Mouse (Mus musculus) hindbrain, embryonic 11.5 days (tissue): ENCODE data around the gene F8. TPM values are rescaled to one million over a fixed set of nuclear protein-coding genes. Genes with fewer than 3 reads are reported as not detected.
A peak's percentile ranks its signal among the peaks of the same experiment; 100 is the strongest.

ENCODE experiments used
- ATAC-seq: fragments of 200-750 bp; cut with Nextera tagmentation; 2 replicates; pipeline ENCODE4 v1.8.0; 2017; ENCODE audit warnings: mild to moderate bottlenecking, moderate TSS enrichment, moderate library complexity; ENCODE audit not compliant: low FRiP score
- DNase-seq: peaks from one replicate; pipeline ENCODE4 v3.0.0-alpha.2; 2015; ENCODE audit warnings: low spot score
- H3K27ac ChIP-seq: fragments of 300-500 bp; sonication (generic); 2 replicates; pipeline ENCODE4 v1.5.1; 2014; ENCODE audit warnings: mild to moderate bottlenecking, low read depth, low read length
- H3K27me3 ChIP-seq: fragments of 300-500 bp; sonication (generic); 2 replicates; pipeline ENCODE4 v1.6.1; 2014; ENCODE audit warnings: mild to moderate bottlenecking, low read length, moderate library complexity, mixed read lengths; ENCODE audit not compliant: control insufficient read depth, insufficient read depth
- H3K36me3 ChIP-seq: fragments of 300-500 bp; sonication (generic); 2 replicates; pipeline ENCODE4 v1.6.1; 2014; ENCODE audit warnings: mild to moderate bottlenecking, low read length, moderate library complexity, mixed read lengths; ENCODE audit not compliant: control insufficient read depth, insufficient read depth
- H3K4me1 ChIP-seq: fragments of 300-500 bp; sonication (generic); replicated peaks from 2 replicates; pipeline ENCODE4 v1.6.1; 2014; ENCODE audit warnings: low read length, mixed read lengths; ENCODE audit not compliant: control insufficient read depth, insufficient read depth
- H3K4me2 ChIP-seq: fragments of 300-500 bp; sonication (generic); replicated peaks from 2 replicates; pipeline ENCODE4 v1.6.1; 2014; ENCODE audit warnings: mild to moderate bottlenecking, low read depth, low read length
- H3K4me3 ChIP-seq: fragments of 300-500 bp; sonication (generic); 2 replicates; pipeline ENCODE4 v1.5.1; 2014; ENCODE audit warnings: low read depth, low read length
- H3K9ac ChIP-seq: fragments of 300-500 bp; sonication (generic); 2 replicates; pipeline ENCODE4 v1.6.1; 2014; ENCODE audit warnings: low read depth, low read length
- H3K9me3 ChIP-seq: fragments of 300-500 bp; sonication (generic); 2 replicates; pipeline ENCODE4 v1.6.1; 2016; ENCODE audit warnings: low read length; ENCODE audit not compliant: control insufficient read depth
- WGBS: fragments of 180-500 bp; shearing (Covaris S2); extraction: QIAGEN DNeasy Blood & Tissue Kit; methylation state at CpG from one replicate; pipeline ENCODE4 v1.1.7; 2014; 5-methylcytosine and 5-hydroxymethylcytosine counted together
- polyA plus RNA-seq: library from polyadenylated mRNA; unstranded; fragments of >200 nt; fragmentation: Nextera tagmentation; extraction: Ambion mirVana; gene quantifications from 2 replicates; pipeline ENCODE4 v1.2.1, GENCODE M21; 2014

Gene F8
- 0.73 and 1.0 TPM in 2 replicates for polyA plus RNA-seq

DNA sequence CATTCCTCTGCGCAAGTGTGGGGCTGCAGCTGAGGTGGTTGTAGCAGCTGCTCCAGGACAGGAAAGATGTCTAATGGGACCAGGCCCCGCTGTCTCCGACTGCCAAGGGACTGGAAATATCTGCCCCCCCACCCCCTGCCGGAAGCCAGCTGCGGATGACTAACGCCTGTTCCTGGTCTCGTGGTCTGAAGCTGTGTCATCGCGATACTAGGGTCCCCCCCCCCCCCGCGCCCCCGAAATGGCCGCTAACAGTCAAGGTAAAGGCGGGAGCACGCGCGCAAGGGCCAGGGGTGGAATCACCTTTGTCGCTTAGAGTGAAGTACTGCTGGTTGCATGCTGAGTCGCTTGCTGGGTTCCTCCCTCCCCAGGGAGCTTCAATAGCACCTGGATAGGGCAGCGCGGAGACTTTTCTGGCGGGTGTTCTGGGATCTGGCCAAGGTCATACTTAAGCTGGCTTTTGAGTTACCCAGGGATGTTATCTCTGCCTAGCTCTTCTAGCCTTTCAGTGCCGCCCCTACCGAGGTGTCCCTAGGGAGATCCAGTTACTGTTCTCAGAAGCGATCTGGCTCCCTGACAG lies at the start of gene F8, which contains the start of gene Fundc2:
TSS of gene F8 (minus strand) at position 421 of the 577 bp plus-strand sequence.
TSS of gene Fundc2 (plus strand) at position 205 of the 577 bp plus-strand sequence.
- Histone ChIP-seq H3K4me2 (peak within 1 kb of the TSS; percentile 33), H3K4me3 (peak within 1 kb of the TSS; percentile 36), H3K9me3 (no peaks in the 10 kb centered on the region), H3K36me3 (no peaks in the 10 kb centered on the region), H3K4me1 (no peaks in the 10 kb centered on the region), H3K9ac (peak within 1 kb of the TSS; percentile 61), H3K27ac (no peak within 1 kb of the TSS), H3K27me3 (no peaks in the 10 kb centered on the region)
- DNase-seq (peak; percentile 76), ATAC-seq (peak; percentile 98)
- WGBS = 8% methylated on average over 18 of the region's 25 CpGs

DNA sequence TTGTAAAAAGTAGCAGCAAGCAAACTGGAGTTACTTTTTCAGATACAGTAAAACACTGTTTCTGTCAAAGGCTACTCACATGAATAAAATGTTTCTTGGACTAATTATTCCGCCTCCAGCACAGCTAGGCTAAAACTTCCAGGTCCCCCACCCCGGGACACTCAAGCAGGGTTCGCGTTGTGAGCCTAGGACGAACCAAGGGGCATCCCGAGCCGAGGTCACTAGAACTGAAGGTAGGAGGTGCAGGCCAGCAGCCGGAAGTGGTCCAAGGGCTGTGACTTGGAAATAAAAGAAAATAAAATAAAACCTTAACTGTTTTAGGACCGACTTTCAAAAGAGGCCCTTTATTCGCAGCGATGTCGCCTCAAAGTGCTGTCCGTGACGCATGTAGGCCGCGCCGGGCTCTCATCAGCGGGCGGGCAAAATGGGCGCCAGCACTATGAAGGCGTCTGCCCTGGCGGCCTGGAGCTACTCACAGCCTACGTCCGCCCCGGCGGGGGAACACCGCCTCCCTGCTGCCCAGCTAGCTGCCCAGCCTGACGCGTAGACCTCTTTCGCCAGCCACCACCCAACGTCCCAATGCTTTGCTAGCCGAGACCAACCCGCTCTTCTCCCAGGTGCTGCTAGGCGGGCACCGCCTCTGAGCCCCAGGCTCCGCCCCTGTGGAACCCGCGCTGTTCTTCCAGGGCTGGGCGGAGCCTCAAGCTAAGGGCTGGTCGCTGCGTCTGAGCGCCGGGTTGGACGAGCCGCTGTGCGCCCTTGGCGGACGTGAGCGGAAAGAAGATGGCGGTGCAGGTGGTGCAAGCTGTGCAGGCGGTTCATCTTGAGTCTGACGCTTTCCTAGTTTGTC lies 33.7 kb upstream of the F8 start, which contains the start of the genes Cmc4, Mtcp1 and Brcc3:
TSS of gene Cmc4 (minus strand) at position 649 of the 850 bp plus-strand sequence.
TSS of gene Mtcp1 (minus strand) at position 653 of the 850 bp plus-strand sequence.
TSS of gene Brcc3 (plus strand) at position 693 of the 850 bp plus-strand sequence.
- DNase-seq (peak; percentile 87), ATAC-seq (peak; percentile 100)
- Histone ChIP-seq H3K4me2 (peak within 1 kb of the TSS; percentile 33), H3K36me3 (no peaks in the 10 kb centered on the region), H3K9ac (peak within 1 kb of the TSS; percentile 63), H3K27ac (peak within 1 kb of the TSS; percentile 86), H3K27me3 (no peaks in the 10 kb centered on the region), H3K9me3 (no peaks in the 10 kb centered on the region), H3K4me1 (no peaks in the 10 kb centered on the region), H3K4me3 (peak within 1 kb of the TSS; percentile 45)
- 11% methylated on average over 52 of the region's 52 CpGs for WGBS

DNA sequence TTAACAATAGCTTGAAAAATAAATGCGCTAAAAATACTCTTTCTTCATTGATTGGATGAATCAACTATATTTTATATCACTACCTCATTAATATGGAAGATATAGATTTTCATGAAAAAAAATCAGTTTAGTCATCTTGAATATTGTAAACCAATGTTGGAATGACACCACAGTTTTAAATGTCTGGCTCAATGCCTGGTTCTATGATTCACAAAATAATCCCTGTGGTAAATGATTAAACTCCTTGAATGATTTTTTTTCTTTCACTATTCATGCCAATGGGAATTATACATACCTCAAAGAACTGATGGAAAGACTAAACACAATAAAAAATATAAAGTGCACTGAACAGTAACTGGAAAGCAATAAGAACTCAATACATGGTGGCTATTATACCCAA lies 27.3 kb upstream of the F8 start:
- H3K9me3 ChIP-seq = no peaks in the 10 kb centered on the region
- no peaks in the 10 kb centered on the region for H3K4me1 ChIP-seq
- no peaks in the 10 kb centered on the region for H3K27me3 ChIP-seq
- 97% methylated on average over 1 of the region's 1 CpGs for WGBS
- no peak overlapping the region for H3K9ac ChIP-seq
- no peaks in the 10 kb centered on the region for H3K36me3 ChIP-seq
- ATAC-seq = no peak
- no peak for DNase-seq
- no peak overlapping the region for H3K4me3 ChIP-seq
- no peak overlapping the region for H3K4me2 ChIP-seq
- no peak overlapping the region for H3K27ac ChIP-seq

DNA sequence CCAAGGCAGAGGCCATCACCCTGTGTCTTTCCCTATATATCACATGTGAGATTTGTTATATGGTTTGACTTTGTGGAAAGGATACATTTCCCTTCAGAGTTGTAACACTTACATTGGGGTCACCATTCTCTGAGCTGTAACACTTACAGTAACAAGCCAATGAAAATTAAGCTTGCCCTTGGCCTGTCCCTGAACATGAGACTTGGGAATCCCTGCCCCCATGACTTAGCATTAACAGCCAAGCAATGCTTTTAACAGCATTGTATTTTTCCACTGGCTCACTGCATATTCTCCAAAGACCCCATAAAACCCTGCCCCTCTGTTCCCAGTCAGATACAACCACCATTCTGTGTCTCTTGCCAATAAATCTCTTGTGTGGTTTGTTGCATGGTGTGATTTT lies 20.9 kb upstream of the F8 start:
- no peaks in the 10 kb centered on the region for H3K9me3 ChIP-seq
- ATAC-seq = no peak

DNA sequence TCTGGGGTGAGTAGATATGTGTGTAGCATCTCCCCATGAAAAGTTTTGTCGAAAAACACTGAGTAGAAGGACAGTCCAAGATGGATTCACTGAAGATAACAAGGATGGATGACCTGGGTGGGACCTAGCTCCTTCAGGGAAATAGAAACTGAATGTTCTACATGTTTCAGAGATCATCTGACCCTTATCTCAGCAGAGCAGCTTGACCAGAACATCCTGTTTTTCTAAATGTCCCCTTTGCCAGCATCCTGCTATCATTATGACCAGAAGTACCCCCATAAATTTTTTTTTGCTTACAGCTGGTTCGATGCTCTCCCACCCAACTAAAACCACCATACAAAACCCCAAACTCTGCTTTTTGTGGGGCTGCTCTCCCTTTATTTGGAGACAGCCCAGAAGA lies 20.3 kb upstream of the F8 start:
- 86% methylated on average over 2 of the region's 2 CpGs for WGBS
- H3K4me2 ChIP-seq = no peak overlapping the region
- ATAC-seq (no peak), DNase-seq (no peak)
- no peaks in the 10 kb centered on the region for H3K4me1 ChIP-seq
- H3K9me3 ChIP-seq = no peaks in the 10 kb centered on the region
- no peak overlapping the region for H3K4me3 ChIP-seq
- no peak overlapping the region for H3K27ac ChIP-seq
- H3K36me3 ChIP-seq = no peaks in the 10 kb centered on the region
- H3K27me3 ChIP-seq = no peaks in the 10 kb centered on the region
- no peak overlapping the region for H3K9ac ChIP-seq

More for the DNA sequence above, 20.9 kb upstream of the F8 start:
- H3K36me3 ChIP-seq = no peaks in the 10 kb centered on the region
- H3K9ac ChIP-seq = no peak overlapping the region
- H3K4me3 ChIP-seq = no peak overlapping the region
- no peaks in the 10 kb centered on the region for H3K27me3 ChIP-seq
- no peak for DNase-seq
- no peak overlapping the region for H3K4me2 ChIP-seq
- H3K4me1 ChIP-seq = no peaks in the 10 kb centered on the region
- no peak overlapping the region for H3K27ac ChIP-seq

DNA sequence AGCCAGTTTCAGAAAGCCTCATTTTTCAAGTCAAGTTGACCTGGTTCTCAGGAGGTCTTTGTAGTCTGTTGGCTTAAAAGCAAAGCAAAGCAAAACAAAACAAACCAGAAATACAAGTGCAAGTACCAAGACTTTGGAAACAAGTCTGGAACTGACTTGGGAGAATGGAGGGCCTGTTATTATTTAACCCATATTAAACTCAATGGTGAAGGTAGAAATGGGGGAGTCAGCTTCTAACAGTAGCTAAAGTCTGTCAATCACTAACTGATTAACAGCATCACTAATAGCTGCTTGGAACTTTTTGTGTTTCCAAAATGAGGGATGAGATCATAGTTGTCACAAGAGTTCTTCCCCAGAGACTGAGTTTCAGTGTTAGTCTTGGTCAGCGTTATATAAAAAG lies 17.1 kb upstream of the F8 start:
- ATAC-seq = no peak
- no peaks in the 10 kb centered on the region for H3K36me3 ChIP-seq
- no peaks in the 10 kb centered on the region for H3K27me3 ChIP-seq
- H3K27ac ChIP-seq = no peak overlapping the region
- no peaks in the 10 kb centered on the region for H3K4me1 ChIP-seq
- H3K9ac ChIP-seq = no peak overlapping the region
- no peak for DNase-seq
- no peaks in the 10 kb centered on the region for H3K9me3 ChIP-seq
- 97% methylated on average over 1 of the region's 1 CpGs for WGBS
- H3K4me3 ChIP-seq = no peak overlapping the region
- H3K4me2 ChIP-seq = no peak overlapping the region

DNA sequence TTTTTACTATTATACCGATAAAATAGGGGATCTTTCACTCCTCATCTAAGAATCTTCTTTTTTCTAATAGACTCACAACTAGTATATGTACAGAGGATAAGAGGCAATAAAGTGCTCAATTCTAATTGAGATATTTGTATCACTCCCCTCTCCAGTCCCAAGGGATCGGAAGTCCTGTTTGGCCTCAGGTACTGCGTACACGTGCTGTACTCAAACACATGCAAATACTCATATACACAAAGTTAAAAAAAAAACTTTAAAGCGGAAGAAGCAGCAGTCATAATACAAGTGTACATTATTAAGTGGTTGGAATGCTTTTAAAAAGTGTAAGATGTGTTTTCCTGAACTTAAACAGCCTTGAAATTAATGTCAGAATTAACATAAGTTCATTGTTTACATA lies 716 bp downstream of the F8 start:
- no peak overlapping the region; the same call in 1 of the 2 replicates for H3K4me2 ChIP-seq
- H3K9me3 ChIP-seq = no peaks in the 10 kb centered on the region
- 70% methylated on average over 5 of the region's 5 CpGs for WGBS
- no peaks in the 10 kb centered on the region for H3K27me3 ChIP-seq
- H3K36me3 ChIP-seq = no peaks in the 10 kb centered on the region
- peak; percentile 23; the same call in 1 of the 2 replicates for ATAC-seq
- H3K4me3 ChIP-seq = no peak overlapping the region; the same call in 1 of the 2 replicates
- H3K9ac ChIP-seq = no peak overlapping the region
- DNase-seq = peak; percentile 3
- H3K27ac ChIP-seq = no peak overlapping the region
- no peaks in the 10 kb centered on the region for H3K4me1 ChIP-seq

DNA sequence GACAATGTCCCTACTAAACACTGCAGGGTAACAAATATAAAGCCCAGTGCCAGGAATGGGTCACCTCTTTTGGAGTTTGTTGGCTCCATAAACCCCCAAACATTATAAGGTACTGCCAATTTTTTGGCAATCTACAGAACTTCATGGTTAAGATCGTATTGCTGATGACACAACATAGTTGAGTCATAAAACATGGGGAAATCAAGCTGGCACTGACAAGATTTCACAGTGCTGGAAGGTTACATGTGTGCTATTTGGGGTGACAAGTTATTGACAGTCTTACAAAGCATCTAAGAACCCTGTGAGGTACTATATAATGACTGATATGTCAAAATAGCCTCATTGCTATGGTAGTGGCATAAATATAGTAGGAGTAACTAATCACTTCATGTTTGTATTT lies 1.2 kb downstream of the F8 start:
- Histone ChIP-seq H3K9ac (no peak overlapping the region), H3K4me2 (no peak overlapping the region), H3K36me3 (no peaks in the 10 kb centered on the region), H3K27ac (no peak overlapping the region), H3K27me3 (no peaks in the 10 kb centered on the region), H3K9me3 (no peaks in the 10 kb centered on the region), H3K4me1 (no peaks in the 10 kb centered on the region), H3K4me3 (no peak overlapping the region)
- WGBS = 94% methylated on average over 1 of the region's 1 CpGs
- no peak for DNase-seq
- ATAC-seq = no peak
